Mouse (Mus musculus): Measurements from ENCODE around the gene Pnrc1. TPM values are rescaled to one million over a fixed set of nuclear protein-coding genes. Genes with fewer than 3 reads are reported as not detected.

The Pnrc1 gene
- polyA plus RNA-seq, 1 experiment from 2014 or later = 58.7 TPM

DNA sequence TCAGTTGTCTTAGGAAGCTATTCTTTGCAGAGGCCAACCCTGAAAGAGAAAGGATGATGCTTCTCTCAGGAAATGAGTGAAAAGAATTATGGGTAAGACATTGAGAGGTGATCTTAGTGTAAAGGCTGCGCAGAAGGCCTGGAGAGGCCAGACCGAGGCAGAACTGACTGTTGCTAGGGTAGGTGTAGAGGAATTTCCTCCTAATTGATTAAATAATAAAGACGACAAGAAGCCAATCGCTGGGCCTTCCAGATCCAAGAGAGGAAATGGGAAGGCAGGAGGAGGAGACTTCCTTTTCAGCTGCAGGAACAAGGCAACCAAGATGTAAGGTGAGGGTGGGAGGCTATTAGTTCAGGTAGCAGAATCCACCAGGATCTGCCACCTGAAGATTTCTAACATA is 35.3 kb downstream of the Pnrc1 start:
- WGBS = 82% methylated on average over 4 of the region's 4 CpGs
- H3K4me3 ChIP-seq (ENCODE audit: low read depth, low read length) = no peak overlapping the region

DNA sequence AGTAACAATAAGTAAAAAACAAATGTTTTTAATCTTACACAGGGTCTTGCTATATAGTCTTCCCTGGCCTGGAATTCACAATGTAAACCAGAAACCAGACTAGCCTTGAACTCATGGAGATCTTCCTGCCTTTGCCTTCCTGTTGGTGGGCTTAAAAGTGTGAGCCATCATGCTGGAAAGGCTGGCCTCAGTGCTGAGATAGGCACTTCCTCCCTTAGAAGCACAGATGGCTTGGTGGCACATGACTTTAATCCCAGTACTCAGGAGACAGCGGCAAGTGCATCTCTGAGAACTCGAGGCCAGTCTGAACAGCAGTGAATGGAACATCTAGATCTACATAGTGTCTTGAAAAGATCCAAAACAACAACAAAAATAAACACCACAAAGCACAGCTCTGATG is 39.1 kb downstream of the Pnrc1 start:
- no peaks in the 10 kb centered on the region; the same call in 1 of the 2 replicates for H3K36me3 ChIP-seq (ENCODE audit: control insufficient read depth, insufficient read depth, low read length)
- 72% methylated on average over 2 of the region's 2 CpGs for WGBS

More for the DNA sequence above, 35.3 kb downstream of the Pnrc1 start:
- Histone ChIP-seq H3K36me3 (ENCODE audit: control insufficient read depth, insufficient read depth, low read length) (no peaks in the 10 kb centered on the region), H3K9me3 (ENCODE audit: control insufficient read depth, low read length) (no peaks in the 10 kb centered on the region), H3K4me1 (replicated peaks; ENCODE audit: control insufficient read depth, insufficient read depth, low read length) (0 out of 2 replicates have a peak, but pooled peaks cover 2% of the 10 kb centered on the region), H3K27me3 (replicated peaks; ENCODE audit: control insufficient read depth, insufficient read depth, low read length) (no peaks in the 10 kb centered on the region), H3K4me2 (no peak overlapping the region), H3K27ac (ENCODE audit: low read depth, low read length) (no peak overlapping the region), H3K9ac (ENCODE audit: low read depth, low read length) (no peak overlapping the region)
- DNase-seq (ENCODE audit: low spot score) = no peak
- ATAC-seq (replicated peaks; ENCODE audit: low FRiP score) = no peak

DNA sequence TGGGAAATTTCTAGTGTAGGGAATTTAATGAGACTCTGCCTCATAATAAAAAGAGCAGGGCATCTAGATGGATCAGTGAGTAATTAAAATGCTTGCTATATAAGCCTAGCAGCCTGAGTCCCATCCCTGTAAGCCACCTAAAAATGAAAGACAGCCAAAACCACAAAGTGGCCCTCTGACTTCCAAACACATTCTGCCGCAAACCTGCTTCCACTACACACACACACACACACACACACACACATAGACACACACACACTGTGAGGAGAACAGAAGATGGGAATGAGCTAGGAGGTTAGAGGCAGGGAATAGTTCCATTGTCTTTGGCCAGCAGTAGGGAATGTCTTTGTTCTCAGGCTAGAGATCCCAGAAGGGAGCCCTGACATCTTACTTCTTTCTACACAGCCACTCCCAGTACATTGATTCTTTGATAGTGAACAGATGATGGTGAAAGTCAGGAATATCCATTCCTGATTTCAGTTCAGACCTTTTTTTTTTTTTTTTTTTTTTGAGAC is 40.2 kb downstream of the Pnrc1 start:
- ATAC-seq (replicated peaks; ENCODE audit: low FRiP score) (no peak), DNase-seq (ENCODE audit: low spot score) (no peak)
- no peak overlapping the region for H3K27ac ChIP-seq (ENCODE audit: low read depth, low read length)
- H3K4me2 ChIP-seq = no peak overlapping the region
- H3K4me1 ChIP-seq (replicated peaks; ENCODE audit: control insufficient read depth, insufficient read depth, low read length) = peaks cover 5% of the 10 kb centered on the region; the same call in 1 of the 2 replicates
- no peak overlapping the region for H3K4me3 ChIP-seq (ENCODE audit: low read depth, low read length)
- WGBS = 82% methylated on average over 1 of the region's 1 CpGs
- no peaks in the 10 kb centered on the region for H3K9me3 ChIP-seq (ENCODE audit: control insufficient read depth, low read length)
- H3K36me3 ChIP-seq (ENCODE audit: control insufficient read depth, insufficient read depth, low read length) = peaks cover 5% of the 10 kb centered on the region; the same call in 1 of the 2 replicates
- H3K27me3 ChIP-seq (replicated peaks; ENCODE audit: control insufficient read depth, insufficient read depth, low read length) = no peaks in the 10 kb centered on the region
- no peak overlapping the region for H3K9ac ChIP-seq (ENCODE audit: low read depth, low read length)

More for the DNA sequence above, 39.1 kb downstream of the Pnrc1 start:
- no peak overlapping the region for H3K4me2 ChIP-seq
- DNase-seq (ENCODE audit: low spot score) (no peak), ATAC-seq (replicated peaks; ENCODE audit: low FRiP score) (no peak)
- H3K9ac ChIP-seq (ENCODE audit: low read depth, low read length) = no peak overlapping the region
- H3K27ac ChIP-seq (ENCODE audit: low read depth, low read length) = no peak overlapping the region
- no peak overlapping the region for H3K4me3 ChIP-seq (ENCODE audit: low read depth, low read length)
- H3K4me1 ChIP-seq (replicated peaks; ENCODE audit: control insufficient read depth, insufficient read depth, low read length) = peaks cover 5% of the 10 kb centered on the region; the same call in 1 of the 2 replicates
- no peaks in the 10 kb centered on the region for H3K9me3 ChIP-seq (ENCODE audit: control insufficient read depth, low read length)
- no peaks in the 10 kb centered on the region for H3K27me3 ChIP-seq (replicated peaks; ENCODE audit: control insufficient read depth, insufficient read depth, low read length)

DNA sequence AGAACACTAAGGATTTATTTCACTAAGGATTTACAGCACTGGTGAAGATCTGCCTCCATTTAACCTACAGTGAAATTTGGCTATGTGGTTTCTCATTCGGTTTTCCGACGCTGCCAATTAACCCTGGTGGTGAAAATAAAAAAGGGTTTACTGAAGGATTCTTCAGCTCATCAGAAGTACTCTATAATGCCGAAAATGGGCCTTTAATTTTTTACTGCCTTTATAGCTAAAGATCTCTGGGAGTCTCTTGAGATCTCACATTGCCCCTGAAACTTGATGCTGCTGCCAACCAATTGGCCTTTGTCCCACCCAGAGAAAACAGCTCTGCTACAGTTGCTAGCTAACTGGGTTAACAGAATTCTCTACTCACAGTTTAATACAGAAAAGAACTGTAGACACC is 41.0 kb downstream of the Pnrc1 start:
- Histone ChIP-seq H3K4me1 (replicated peaks; ENCODE audit: control insufficient read depth, insufficient read depth, low read length) (peaks cover 5% of the 10 kb centered on the region), H3K9ac (ENCODE audit: low read depth, low read length) (peak overlapping the region; percentile 99), H3K27me3 (replicated peaks; ENCODE audit: control insufficient read depth, insufficient read depth, low read length) (no peaks in the 10 kb centered on the region), H3K9me3 (ENCODE audit: control insufficient read depth, low read length) (no peaks in the 10 kb centered on the region), H3K4me2 (peak overlapping the region; percentile 78), H3K36me3 (ENCODE audit: control insufficient read depth, insufficient read depth, low read length) (peaks cover 12% of the 10 kb centered on the region; the same call in 1 of the 2 replicates), H3K4me3 (ENCODE audit: low read depth, low read length) (peak overlapping the region; percentile 98), H3K27ac (ENCODE audit: low read depth, low read length) (peak overlapping the region; percentile 100)
- WGBS = 2% methylated on average over 4 of the region's 4 CpGs
- ATAC-seq (replicated peaks; ENCODE audit: low FRiP score) (no peak), DNase-seq (ENCODE audit: low spot score) (no peak)

DNA sequence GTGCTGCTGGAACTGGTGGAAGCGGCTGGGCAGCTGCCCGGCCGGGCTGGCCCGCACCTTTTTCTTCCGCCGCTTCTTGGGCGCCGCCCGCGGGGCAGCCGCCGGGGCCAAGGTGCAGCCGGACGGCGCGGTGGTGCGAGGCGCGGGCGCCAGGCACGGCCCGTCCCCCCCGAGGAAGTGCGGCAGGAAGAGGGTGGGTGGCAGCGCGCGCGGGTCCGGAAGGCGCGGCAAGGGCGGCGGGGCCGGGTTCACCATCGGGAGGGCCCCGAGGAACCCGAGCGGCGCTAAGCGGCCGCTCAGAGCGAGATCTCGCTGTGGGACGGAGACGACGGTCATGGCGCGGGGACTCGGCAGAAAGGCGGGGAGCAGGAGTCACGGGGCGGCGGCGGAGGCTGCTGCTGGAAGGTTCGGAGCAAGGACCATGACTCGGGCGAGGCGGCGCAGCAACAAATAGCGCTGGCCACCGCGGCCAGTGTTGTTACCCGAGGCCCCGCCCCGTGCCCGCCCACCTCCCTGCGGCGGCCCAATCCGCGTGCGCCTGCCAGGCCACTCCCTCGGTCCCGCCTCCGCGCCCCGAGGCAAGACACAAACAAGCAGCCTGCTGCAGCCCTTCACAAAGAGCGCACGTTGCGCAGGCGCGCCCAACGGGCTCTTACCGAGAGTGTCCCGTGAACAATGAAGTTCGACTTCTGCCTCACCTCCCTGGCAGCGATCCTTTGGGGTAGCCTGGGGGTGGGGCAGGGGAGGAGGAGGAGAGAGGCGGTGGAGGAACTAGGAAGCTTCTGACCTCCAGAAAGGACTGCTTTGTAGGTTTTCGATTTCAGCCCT is 41.7 kb downstream of the Pnrc1 start:
- ATAC-seq (replicated peaks; ENCODE audit: low FRiP score) = peak; percentile 88
- under 1% methylated on average over 88 of the region's 88 CpGs for WGBS
- Histone ChIP-seq H3K27me3 (replicated peaks; ENCODE audit: control insufficient read depth, insufficient read depth, low read length) (no peaks in the 10 kb centered on the region), H3K36me3 (ENCODE audit: control insufficient read depth, insufficient read depth, low read length) (peaks cover 14% of the 10 kb centered on the region; the same call in 1 of the 2 replicates), H3K9me3 (ENCODE audit: control insufficient read depth, low read length) (no peaks in the 10 kb centered on the region), H3K9ac (ENCODE audit: low read depth, low read length) (peak overlapping the region; percentile 99), H3K4me1 (replicated peaks; ENCODE audit: control insufficient read depth, insufficient read depth, low read length) (peaks cover 12% of the 10 kb centered on the region), H3K4me3 (ENCODE audit: low read depth, low read length) (peak overlapping the region; percentile 98), H3K27ac (ENCODE audit: low read depth, low read length) (peak overlapping the region; percentile 100), H3K4me2 (peak overlapping the region; percentile 78)
- peak; percentile 98 for DNase-seq (ENCODE audit: low spot score)

DNA sequence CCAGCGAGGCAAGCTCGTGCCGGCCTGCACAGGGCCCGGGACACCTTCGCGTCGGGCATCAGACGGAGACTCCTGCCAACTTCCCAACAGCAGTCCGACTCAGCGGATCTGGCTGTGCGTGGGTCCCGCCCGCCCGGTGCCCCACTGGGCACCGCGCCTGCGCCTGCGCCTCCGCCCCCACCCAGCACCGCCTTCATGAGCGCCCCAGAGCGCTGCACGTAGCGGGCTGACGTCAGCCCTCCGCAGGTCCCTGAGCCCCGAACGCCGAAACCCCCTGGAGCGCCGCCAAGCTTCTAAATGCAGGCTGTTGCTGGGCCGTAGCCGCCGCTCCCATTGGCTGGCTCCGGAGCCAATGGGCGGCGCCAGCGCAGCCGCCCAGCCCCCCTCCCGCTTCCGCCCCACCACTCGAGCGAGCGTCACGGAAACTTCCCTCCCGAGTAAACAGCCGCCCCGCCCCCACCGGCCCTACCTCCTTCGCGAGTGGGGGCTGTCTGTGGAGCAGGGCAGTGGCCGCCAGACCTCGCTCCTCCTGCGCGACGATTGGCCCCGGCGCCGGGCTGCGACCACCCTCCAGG is 42.4 kb downstream of the Pnrc1 start:
- Histone ChIP-seq H3K4me3 (ENCODE audit: low read depth, low read length) (peak overlapping the region; percentile 98), H3K9ac (ENCODE audit: low read depth, low read length) (peak overlapping the region; percentile 99), H3K4me2 (peak overlapping the region; percentile 78), H3K9me3 (ENCODE audit: control insufficient read depth, low read length) (no peaks in the 10 kb centered on the region), H3K4me1 (replicated peaks; ENCODE audit: control insufficient read depth, insufficient read depth, low read length) (peaks cover 19% of the 10 kb centered on the region), H3K27me3 (replicated peaks; ENCODE audit: control insufficient read depth, insufficient read depth, low read length) (no peaks in the 10 kb centered on the region), H3K36me3 (ENCODE audit: control insufficient read depth, insufficient read depth, low read length) (peaks cover 14% of the 10 kb centered on the region; the same call in 1 of the 2 replicates), H3K27ac (ENCODE audit: low read depth, low read length) (peak overlapping the region; percentile 100)
- peak; percentile 89 for ATAC-seq (replicated peaks; ENCODE audit: low FRiP score)
- WGBS = under 1% methylated on average over 57 of the region's 60 CpGs
- DNase-seq (ENCODE audit: low spot score) = peak; percentile 98

DNA sequence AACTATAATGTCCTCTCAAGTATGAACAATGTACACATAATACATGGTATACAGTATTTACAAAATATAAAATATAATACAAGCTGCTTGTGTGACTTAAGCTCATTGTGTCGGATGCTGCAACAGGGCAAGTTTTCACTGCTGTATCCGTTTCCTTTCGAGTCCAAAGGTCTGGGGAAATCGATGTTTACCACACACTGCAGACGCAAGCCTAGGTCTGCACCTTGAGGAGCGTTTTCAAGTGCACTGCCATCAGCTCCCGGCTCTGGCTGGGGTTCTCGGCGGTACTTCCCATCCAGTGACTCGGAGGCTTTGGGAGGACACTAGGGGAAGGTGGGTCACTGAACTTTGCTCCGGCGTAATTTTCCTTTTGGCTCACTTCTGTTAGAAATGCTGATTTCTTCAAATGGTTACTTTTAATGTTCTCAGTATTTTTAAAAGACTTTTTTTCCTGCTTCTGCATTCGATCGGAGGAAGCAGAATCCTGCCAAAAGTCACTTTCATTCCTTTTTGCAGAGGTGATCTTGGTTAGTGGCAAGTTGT is 44.0 kb downstream of the Pnrc1 start:
- Histone ChIP-seq H3K36me3 (ENCODE audit: control insufficient read depth, insufficient read depth, low read length) (peaks cover 14% of the 10 kb centered on the region; the same call in 1 of the 2 replicates), H3K9me3 (ENCODE audit: control insufficient read depth, low read length) (no peaks in the 10 kb centered on the region), H3K4me2 (peak overlapping the region; percentile 78), H3K4me3 (ENCODE audit: low read depth, low read length) (peak overlapping the region; percentile 22; the same call in 1 of the 2 replicates), H3K27ac (ENCODE audit: low read depth, low read length) (no peak overlapping the region), H3K4me1 (replicated peaks; ENCODE audit: control insufficient read depth, insufficient read depth, low read length) (peaks cover 22% of the 10 kb centered on the region), H3K9ac (ENCODE audit: low read depth, low read length) (no peak overlapping the region), H3K27me3 (replicated peaks; ENCODE audit: control insufficient read depth, insufficient read depth, low read length) (no peaks in the 10 kb centered on the region)
- 82% methylated on average over 14 of the region's 14 CpGs for WGBS
- ATAC-seq (replicated peaks; ENCODE audit: low FRiP score) (no peak), DNase-seq (ENCODE audit: low spot score) (no peak)

DNA sequence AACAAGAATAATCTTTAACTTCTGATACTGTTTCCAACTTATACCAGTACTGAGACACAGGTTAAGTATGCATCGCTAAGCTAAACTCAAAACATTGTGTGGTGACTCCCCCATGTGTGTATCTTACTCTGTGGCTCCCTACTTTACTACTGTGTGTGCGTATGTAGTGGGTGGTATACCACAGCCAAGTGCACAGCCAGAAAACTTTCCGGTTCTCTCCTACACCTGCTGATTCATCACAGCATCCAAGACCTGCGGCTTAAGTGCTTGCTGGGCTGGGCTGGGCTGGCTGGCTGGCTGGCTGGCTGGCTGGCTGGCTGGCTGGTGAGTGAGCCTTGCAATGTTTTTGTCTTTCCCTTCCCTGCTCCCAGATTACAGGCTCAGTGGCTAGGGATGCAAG is 46.0 kb downstream of the Pnrc1 start:
- H3K9ac ChIP-seq (ENCODE audit: low read depth, low read length) = no peak overlapping the region
- peaks cover 14% of the 10 kb centered on the region; the same call in 1 of the 2 replicates for H3K36me3 ChIP-seq (ENCODE audit: control insufficient read depth, insufficient read depth, low read length)
- H3K27me3 ChIP-seq (replicated peaks; ENCODE audit: control insufficient read depth, insufficient read depth, low read length) = no peaks in the 10 kb centered on the region
- peaks cover 18% of the 10 kb centered on the region for H3K4me1 ChIP-seq (replicated peaks; ENCODE audit: control insufficient read depth, insufficient read depth, low read length)
- DNase-seq (ENCODE audit: low spot score) (no peak), ATAC-seq (replicated peaks; ENCODE audit: low FRiP score) (no peak)
- H3K27ac ChIP-seq (ENCODE audit: low read depth, low read length) = no peak overlapping the region; the same call in 1 of the 2 replicates
- no peak overlapping the region for H3K4me3 ChIP-seq (ENCODE audit: low read depth, low read length)
- H3K9me3 ChIP-seq (ENCODE audit: control insufficient read depth, low read length) = no peaks in the 10 kb centered on the region
- no peak overlapping the region for H3K4me2 ChIP-seq
- 83% methylated on average over 4 of the region's 4 CpGs for WGBS
